Mouse (Mus musculus) macrophage (primary cell): Measurements from ENCODE around the gene Mrpl11. TPM values are rescaled to one million over a fixed set of nuclear protein-coding genes. Genes with fewer than 3 reads are reported as not detected.
"Not testable (repeated sequence)": the region's sequence is repeated elsewhere in the genome, so short reads cannot be mapped to it uniquely, and the experiment has no call there.

ENCODE experiments used
- H3K27ac ChIP-seq: fragments of 350-480 bp; formaldehyde crosslinking; 2 replicates; pipeline ENCODE4 v1.9.0; 2021
- H3K36me3 ChIP-seq: fragments of 350-480 bp; formaldehyde crosslinking; 2 replicates; pipeline ENCODE4 v1.9.0; 2021; ENCODE audit errors: inconsistent target
- H3K4me3 ChIP-seq: fragments of 350-480 bp; formaldehyde crosslinking; 2 replicates; pipeline ENCODE4 v1.9.0; 2021; ENCODE audit errors: inconsistent target
- H3K79me2 ChIP-seq: fragments of 350-480 bp; formaldehyde crosslinking; 2 replicates; pipeline ENCODE4 v1.9.0; 2021; ENCODE audit errors: inconsistent target
- WGBS: methylation state at CpG from one replicate; pipeline ENCODE4 v1.1.7; 2026; ENCODE audit warnings: inconsistent platforms; ENCODE audit not compliant: missing documents; 5-methylcytosine and 5-hydroxymethylcytosine counted together
- polyA plus RNA-seq: library from polyadenylated mRNA; stranded (reverse); fragments of 250-400 nt; gene quantifications from 3 replicates; pipeline ENCODE4 v1.2.4, GENCODE M21; 2018; ENCODE audit warnings: inconsistent platforms
- total RNA-seq, 78 experiments: library from RNA; depleted of rRNA; stranded (reverse); fragments of 250-400 nt; gene quantifications; 1 replicate in 9 of 78; 2 replicates in 24 of 78; 3 replicates in 43 of 78; 4 replicates in 2 of 78; pipeline ENCODE4 v1.2.4; 2018; ENCODE audit warnings: inconsistent platforms in 56 of 78

Mrpl11 gene
- total RNA-seq (2018; cell fraction: chromatin; rRNA removed), result 10 to 100 TPM in 15 of 26 experiments, 1 to 10 TPM in 11; 1.7 to 18.9 (median 11.2) TPM
- total RNA-seq (2018; cell fraction: cytosol; rRNA removed), result 10 to 100 TPM; 26.8 to 46.0 (median 38.2) TPM
- total RNA-seq (2018; cell fraction: nucleus; rRNA removed), result 10 to 100 TPM in 19 of 26 experiments, 1 to 10 TPM in 7; 3.9 to 24.9 (median 12.3) TPM
- polyA plus RNA-seq, result 30.6 to 71.3 TPM (median 40.0 TPM) in 3 replicates

- Histone ChIP-seq H3K79me2 (no peaks in the 10 kb centered on the region), H3K27ac (peak within 1 kb of the TSS; percentile 78), H3K4me3 (peak within 1 kb of the TSS; percentile 80), H3K36me3 (peaks cover 26% of the 10 kb centered on the region; the same call in 1 of the 2 replicates)
- WGBS, result 1% methylated on average over 34 of the region's 34 CpGs
Observed at GRCm38 (mm10) chr19:4961928-4962601, at the start of gene Mrpl11. TSS of gene Mrpl11 (plus strand) at chr19:4962147.

GRCm38 (mm10) chr19:4915924-4916603, 45.9 kb upstream of the Mrpl11 start:
- no peak overlapping the region for H3K4me3 ChIP-seq
- WGBS, result 96% methylated on average over 15 of the region's 15 CpGs
- peaks cover 90% of the 10 kb centered on the region for H3K36me3 ChIP-seq
- H3K27ac ChIP-seq, result no peak overlapping the region
- H3K79me2 ChIP-seq, result no peaks in the 10 kb centered on the region

- no peaks in the 10 kb centered on the region for H3K79me2 ChIP-seq
- H3K27ac ChIP-seq, result no peak overlapping the region
- peaks cover 90% of the 10 kb centered on the region for H3K36me3 ChIP-seq
- no peak overlapping the region for H3K4me3 ChIP-seq
- WGBS, result 81% methylated on average over 10 of the region's 10 CpGs
Observed at GRCm38 (mm10) chr19:4916827-4917226, 45.1 kb upstream of the Mrpl11 start.

- 93% methylated on average over 6 of the region's 6 CpGs for WGBS
- Histone ChIP-seq H3K36me3 (peaks cover 93% of the 10 kb centered on the region), H3K4me3 (no peak overlapping the region), H3K79me2 (no peaks in the 10 kb centered on the region), H3K27ac (no peak overlapping the region)
Observed at GRCm38 (mm10) chr19:4919652-4920051, 42.3 kb upstream of the Mrpl11 start.

- H3K4me3 ChIP-seq, result no peak overlapping the region
- H3K79me2 ChIP-seq, result peaks cover 30% of the 10 kb centered on the region
- H3K27ac ChIP-seq, result no peak overlapping the region
- H3K36me3 ChIP-seq, result peaks cover 56% of the 10 kb centered on the region
- 97% methylated on average over 11 of the region's 11 CpGs for WGBS
Observed at GRCm38 (mm10) chr19:4925121-4925860, 36.7 kb upstream of the Mrpl11 start.

GRCm38 (mm10) chr19:4927904-4928531, 33.9 kb upstream of the Mrpl11 start, which contains the start of gene Dpp3:
TSS of gene Dpp3 (minus strand) at chr19:4928287.
- peaks cover 28% of the 10 kb centered on the region for H3K36me3 ChIP-seq
- peaks cover 30% of the 10 kb centered on the region for H3K79me2 ChIP-seq
- H3K4me3 ChIP-seq, result peak within 1 kb of the TSS; percentile 86
- H3K27ac ChIP-seq, result peak within 1 kb of the TSS; percentile 55
- WGBS, result under 1% methylated on average over 32 of the region's 32 CpGs

- Histone ChIP-seq H3K36me3 (peaks cover 21% of the 10 kb centered on the region; the same call in 1 of the 2 replicates), H3K4me3 (peak overlapping the region; percentile 86; the same call in 1 of the 2 replicates), H3K27ac (peak overlapping the region; percentile 22; the same call in 1 of the 2 replicates), H3K79me2 (peaks cover 30% of the 10 kb centered on the region)
- WGBS, result 87% methylated on average over 5 of the region's 5 CpGs
Observed at GRCm38 (mm10) chr19:4928781-4929180, 33.2 kb upstream of the Mrpl11 start.

GRCm38 (mm10) chr19:4936896-4937295, 25.1 kb upstream of the Mrpl11 start:
- no peaks in the 10 kb centered on the region for H3K79me2 ChIP-seq
- WGBS, result 89% methylated on average over 2 of the region's 2 CpGs

GRCm38 (mm10) chr19:4937444-4938310, 24.3 kb upstream of the Mrpl11 start:
- H3K36me3 ChIP-seq, result no peaks in the 10 kb centered on the region
- H3K79me2 ChIP-seq, result no peaks in the 10 kb centered on the region
- H3K27ac ChIP-seq, result no peak overlapping the region
- WGBS, result 63% methylated on average over 17 of the region's 17 CpGs
- H3K4me3 ChIP-seq, result no peak overlapping the region

More at GRCm38 (mm10) chr19:4936896-4937295, 25.1 kb upstream of the Mrpl11 start:
- Histone ChIP-seq H3K36me3 (no peaks in the 10 kb centered on the region), H3K27ac (no peak overlapping the region), H3K4me3 (no peak overlapping the region)

GRCm38 (mm10) chr19:4942551-4943252, 19.2 kb upstream of the Mrpl11 start, which contains the start of gene Peli3:
TSS of gene Peli3 (minus strand) at chr19:4943127.
- 3% methylated on average over 50 of the region's 55 CpGs for WGBS
- Histone ChIP-seq H3K79me2 (no peaks in the 10 kb centered on the region), H3K27ac (no peak within 1 kb of the TSS), H3K36me3 (no peaks in the 10 kb centered on the region), H3K4me3 (peak within 1 kb of the TSS; percentile 25)

- Histone ChIP-seq H3K36me3 (no peaks in the 10 kb centered on the region), H3K27ac (no peak overlapping the region), H3K79me2 (no peaks in the 10 kb centered on the region), H3K4me3 (peak overlapping the region; percentile 25)
- WGBS, result 10% methylated on average over 13 of the region's 13 CpGs
Observed at GRCm38 (mm10) chr19:4943253-4943588, 18.7 kb upstream of the Mrpl11 start.

GRCm38 (mm10) chr19:4945540-4945939, 16.4 kb upstream of the Mrpl11 start:
- no peaks in the 10 kb centered on the region for H3K36me3 ChIP-seq
- no peaks in the 10 kb centered on the region for H3K79me2 ChIP-seq
- no peak overlapping the region for H3K27ac ChIP-seq
- WGBS, result 48% methylated on average over 6 of the region's 6 CpGs
- no peak overlapping the region for H3K4me3 ChIP-seq

- H3K36me3 ChIP-seq, H3K79me2 ChIP-seq, H3K27ac ChIP-seq, H3K4me3 ChIP-seq: not testable (repeated sequence)
- 92% methylated on average over 5 of the region's 9 CpGs for whole genome bisulfite sequencing
Observed at GRCm38 (mm10) chr19:4948641-4949040, 13.3 kb upstream of the Mrpl11 start.
